In the genomic region with DNA sequence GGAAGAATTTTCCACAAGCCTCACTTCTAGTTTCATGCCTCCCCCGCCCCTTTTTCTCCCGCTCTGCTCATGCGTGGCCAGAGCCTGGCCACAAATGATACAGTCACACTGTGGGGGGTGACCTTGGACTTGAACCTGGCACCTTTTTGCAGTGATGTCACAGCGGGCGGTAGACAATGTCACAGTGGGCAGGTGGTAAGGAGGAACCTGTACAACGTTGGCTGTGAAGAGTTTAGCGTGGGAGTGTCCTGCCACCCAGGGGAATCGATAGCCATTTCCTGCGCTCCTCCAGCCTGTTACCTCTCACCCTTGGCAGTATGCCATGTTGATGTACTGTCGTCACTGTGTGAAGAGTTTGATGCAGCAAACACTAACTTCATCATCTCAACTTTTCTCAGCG, we compare ENCODE assay signal across 1 mouse cellular context.
TF ChIP-seq lines count a peak whose summit lies in the region.

No protein-coding gene starts in this region.

TF ChIP-seq in CH12.LX, 34 proteins besides CTCF, POLR2A, EP300 and RAD21 (continued from another document):
- TF ChIP-seq MAFK (IDR thresholded peaks at IDR 0.05; ENCODE audit: insufficient replicate concordance, low read length) (no peak), GABPA (IDR thresholded peaks at IDR 0.05; ENCODE audit: insufficient replicate concordance, low read depth, low read length) (no peak), KAT2A (IDR thresholded peaks at IDR 0.05; ENCODE audit: insufficient replicate concordance, low read length) (no peak), IRF4 (IDR thresholded peaks at IDR 0.05; ENCODE audit: low read depth, low read length) (peak; percentile 7; the same call in 1 of the 2 replicates), MAZ (IDR thresholded peaks at IDR 0.05; ENCODE audit: low read depth, low read length) (0 out of 2 replicates have a peak, but pooled peaks have one; percentile 45), RCOR1 (conservative IDR thresholded peaks at IDR 0.05; ENCODE audit: low read depth, low read length) (no peak), HCFC1 (IDR thresholded peaks at IDR 0.05; ENCODE audit: low read depth, low read length) (no peak), NELFE (IDR thresholded peaks at IDR 0.05; ENCODE audit: low read depth, low read length) (no peak), PAX5 (IDR thresholded peaks at IDR 0.05; ENCODE audit: low read length) (no peak), NRF1 (IDR thresholded peaks at IDR 0.05; ENCODE audit: low read depth, low read length) (peak; percentile 74), JUND (conservative IDR thresholded peaks at IDR 0.05; ENCODE audit: low read depth, low read length) (no peak), SMC3 (IDR thresholded peaks at IDR 0.05; ENCODE audit: low read depth, low read length) (no peak), MXI1 (IDR thresholded peaks at IDR 0.05; ENCODE audit: low read depth, low read length) (no peak), CHD2 (IDR thresholded peaks at IDR 0.05; ENCODE audit: low read length) (no peak)
